Mouse (Mus musculus): ENCODE results near the gene Trmt10a. TPM values are rescaled to one million over a fixed set of nuclear protein-coding genes. Genes with fewer than 3 reads are reported as not detected.

Trmt10a gene
- polyA plus RNA-seq (2014; fragmentation: Illumina TruSeq; extraction: RNeasy Lipid Tissue Mini Kit (QIAGEN cat#74804); ENCODE audit: low read depth, low replicate concordance) = 12.7 TPM

GRCm38 (mm10) chr3:138143315-138144059, at the start of gene Trmt10a:
Trmt10a (plus strand) TSS chr3:138143448.

DNA sequence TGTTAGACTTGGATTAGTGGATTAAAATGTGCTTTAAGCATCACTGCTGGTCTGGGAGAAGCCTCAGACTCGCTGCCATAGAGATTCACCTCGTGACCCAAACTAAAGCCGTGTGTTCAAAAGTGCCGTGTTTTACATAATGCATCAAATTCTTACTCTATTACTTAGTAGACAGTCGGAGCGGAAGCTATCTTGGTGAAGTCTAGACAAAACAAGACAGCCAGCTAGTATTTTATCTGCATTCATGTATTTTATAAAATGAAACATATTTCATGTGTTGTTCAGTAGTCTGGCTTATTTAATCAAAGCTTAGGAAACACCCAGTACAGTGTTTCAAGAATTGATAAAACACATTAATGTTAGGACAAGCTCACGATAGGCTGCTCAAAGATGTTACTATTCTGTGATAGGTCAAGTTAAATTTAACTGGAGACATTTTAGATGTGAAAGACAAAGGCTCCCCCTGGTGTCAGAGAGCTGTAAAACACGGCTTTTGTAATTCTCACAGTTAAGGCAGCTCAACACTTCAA, 1.5 kb downstream of the Trmt10a start, which contains the start of gene Mttp:
Mttp (minus strand) TSS at position 327 of the 530 bp plus-strand sequence.

DNA sequence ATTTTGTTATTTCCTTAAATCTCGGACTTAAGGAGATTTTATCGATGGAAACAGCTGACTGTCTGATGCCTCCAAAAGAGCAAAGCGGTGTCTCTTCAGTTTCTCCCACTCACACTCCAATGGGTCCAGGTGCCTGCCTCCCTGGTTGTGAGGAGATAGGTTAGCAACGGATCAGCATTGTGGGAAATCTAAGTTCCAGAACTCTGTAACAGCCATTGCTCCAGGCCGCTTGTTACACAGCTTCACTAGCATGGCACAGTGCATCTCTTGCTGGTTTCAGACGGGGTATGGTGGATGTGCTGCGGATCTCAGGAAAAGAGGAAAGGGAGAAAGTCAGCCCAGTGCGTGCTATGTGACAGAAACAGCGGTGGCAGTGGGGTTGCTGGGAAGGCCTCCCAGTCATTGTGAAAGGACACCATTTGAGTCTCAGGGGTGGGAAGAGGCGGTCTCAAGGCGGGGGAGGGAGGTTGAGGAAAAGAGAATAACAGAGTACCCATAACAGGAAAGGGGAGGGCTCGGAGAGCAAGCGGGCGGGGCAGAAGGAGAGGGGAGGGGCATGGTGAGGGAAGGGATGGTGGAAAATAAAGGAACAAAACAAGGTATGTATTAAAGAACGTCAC, 50.5 kb downstream of the Trmt10a start, which contains the start of gene 4930579F01Rik:
4930579F01Rik (minus strand) TSS at position 143 of the 620 bp plus-strand sequence.

Other genes starting within 250 kb of the Trmt10a start
- 79.3 TPM for gene Lamtor3, start 224.9 kb upstream of the Trmt10a start, polyA plus RNA-seq (2014; fragmentation: Illumina TruSeq; extraction: RNeasy Lipid Tissue Mini Kit (QIAGEN cat#74804); ENCODE audit: low read depth, low replicate concordance)
- gene Dapp1, start 161.9 kb upstream of the Trmt10a start, polyA plus RNA-seq (2014; fragmentation: Illumina TruSeq; extraction: RNeasy Lipid Tissue Mini Kit (QIAGEN cat#74804); ENCODE audit: low read depth, low replicate concordance) = 9.0 TPM
- 0.93 TPM for gene 1110002E22Rik, start 78.4 kb upstream of the Trmt10a start, polyA plus RNA-seq (2014; fragmentation: Illumina TruSeq; extraction: RNeasy Lipid Tissue Mini Kit (QIAGEN cat#74804); ENCODE audit: low read depth, low replicate concordance)
- not detected for gene Gm5105, start 76.1 kb upstream of the Trmt10a start, polyA plus RNA-seq (2014; fragmentation: Illumina TruSeq; extraction: RNeasy Lipid Tissue Mini Kit (QIAGEN cat#74804); ENCODE audit: low read depth, low replicate concordance)
- 7.6 TPM for gene Mttp, start 1.5 kb downstream of the Trmt10a start, polyA plus RNA-seq (2014; fragmentation: Illumina TruSeq; extraction: RNeasy Lipid Tissue Mini Kit (QIAGEN cat#74804); ENCODE audit: low read depth, low replicate concordance)
- gene 4930579F01Rik, start 50.4 kb downstream of the Trmt10a start, polyA plus RNA-seq (2014; fragmentation: Illumina TruSeq; extraction: RNeasy Lipid Tissue Mini Kit (QIAGEN cat#74804); ENCODE audit: low read depth, low replicate concordance) = not detected
- 236 TPM for gene Adh7, start 74.3 kb downstream of the Trmt10a start, polyA plus RNA-seq (2014; fragmentation: Illumina TruSeq; extraction: RNeasy Lipid Tissue Mini Kit (QIAGEN cat#74804); ENCODE audit: low read depth, low replicate concordance)
- gene Adh1, start 117.5 kb downstream of the Trmt10a start, polyA plus RNA-seq (2014; fragmentation: Illumina TruSeq; extraction: RNeasy Lipid Tissue Mini Kit (QIAGEN cat#74804); ENCODE audit: low read depth, low replicate concordance) = 2,641 TPM
- not detected for gene Adh6a, start 169.8 kb downstream of the Trmt10a start, polyA plus RNA-seq (2014; fragmentation: Illumina TruSeq; extraction: RNeasy Lipid Tissue Mini Kit (QIAGEN cat#74804); ENCODE audit: low read depth, low replicate concordance)
- gene Adh6b, start 198.3 kb downstream of the Trmt10a start, polyA plus RNA-seq (2014; fragmentation: Illumina TruSeq; extraction: RNeasy Lipid Tissue Mini Kit (QIAGEN cat#74804); ENCODE audit: low read depth, low replicate concordance) = not detected